Mouse (Mus musculus) CD4-positive, CD25-positive, alpha-beta regulatory T cell, adult 2 months (primary cell): ENCODE measurements at regions not wholly inside any gene's neighbourhood (a gene's known extent, or its start where the extent isn't known, plus 50 kb on each side); places are given as distances from the start of the nearest gene placed in this dataset.

Experiments used
- DNase-seq: peaks from one replicate; pipeline ENCODE4 v3.0.0-alpha.2; 2012; ENCODE audit warnings: low read depth, low spot score

GRCm38 (mm10) chr15:50423082-50423665, 3461.5 kb upstream of the Gm7489 start:
- DNase-seq: no peak

GRCm38 (mm10) chr15:50449604-50450003, 3435.1 kb upstream of the Gm7489 start:
- DNase-seq: no peak

- DNase-seq: no peak
Observed at GRCm38 (mm10) chr15:50472626-50473025, 3412.1 kb upstream of the Gm7489 start.

GRCm38 (mm10) chr15:50498716-50499115, 3386.0 kb upstream of the Gm7489 start:
- DNase-seq: no peak

- DNase-seq: no peak
Observed at GRCm38 (mm10) chr15:50507999-50508624, 3376.6 kb upstream of the Gm7489 start.

- DNase-seq: peak; percentile 24
Observed at GRCm38 (mm10) chr15:50513036-50513435, 3371.7 kb upstream of the Gm7489 start.

- no peak for DNase-seq
Observed at GRCm38 (mm10) chr15:50524841-50525240, 3359.9 kb upstream of the Gm7489 start.

GRCm38 (mm10) chr15:50534490-50534889, 3350.2 kb upstream of the Gm7489 start:
- no peak for DNase-seq

GRCm38 (mm10) chr15:50563611-50564010, 3321.1 kb upstream of the Gm7489 start:
- DNase-seq: no peak

- DNase-seq: no peak
Observed at GRCm38 (mm10) chr15:50580811-50581210, 3303.9 kb upstream of the Gm7489 start.

- DNase-seq: no peak
Observed at GRCm38 (mm10) chr15:50583951-50584350, 3300.8 kb upstream of the Gm7489 start.

GRCm38 (mm10) chr15:50585496-50585895, 3299.2 kb upstream of the Gm7489 start:
- DNase-seq: no peak
